Mouse (Mus musculus) erythroblast, adult 5-6 weeks (primary cell): ENCODE measurements around the gene Add2. TPM values are rescaled to one million over a fixed set of nuclear protein-coding genes. Genes with fewer than 3 reads are reported as not detected.

Source experiments
- ATAC-seq: replicated peaks from 2 replicates; pipeline ENCODE4 v1.8.0; 2016; ENCODE audit warnings: moderate number of reproducible peaks, mild to moderate bottlenecking, moderate TSS enrichment, inconsistent platforms; ENCODE audit not compliant: poor library complexity, low FRiP score, severe bottlenecking
- total RNA-seq, 2 experiments: library from RNA; stranded (forward) in 1 of 2; stranded (reverse) in 1 of 2; fragments of 150-400 nt in 1 of 2; fragments of 200-764, 138-1000 nt in 1 of 2; gene quantifications; 2 replicates each; pipeline versions ENCODE4 v1.2.3 to v1.2.4; 2015 to 2017; ENCODE audit warnings: low replicate concordance in 2 of 2

The Add2 gene
- total RNA-seq, 2 experiments from 2014 or later = 151 to 256 TPM

GRCm38 (mm10) chr6:86167851-86168250 lies 139.4 kb downstream of the Add2 start:
- ATAC-seq = no peak

- no peak for ATAC-seq
These were observed 140.7 kb downstream of the Add2 start for GRCm38 (mm10) chr6:86169166-86169565.

Other genes with a start within 250 kb of the Add2 start
- gene Nat8f6, start 207.7 kb upstream of the Add2 start, total RNA-seq (2015; ENCODE audit: low replicate concordance) = not detected in 2 replicates
- gene Nat8f6, start 207.7 kb upstream of the Add2 start, total RNA-seq (2017; ENCODE audit: low replicate concordance) = 1.3 TPM in 1 of 2 replicates, not detected in the other
- not detected in 2 replicates for gene Nat8f5, start 207.7 kb upstream of the Add2 start, total RNA-seq (2015; ENCODE audit: low replicate concordance)
- gene Nat8f5, start 207.7 kb upstream of the Add2 start, total RNA-seq (2017; ENCODE audit: low replicate concordance) = not detected in 2 replicates
- gene Nat8, start 196.6 kb upstream of the Add2 start, total RNA-seq (2015; ENCODE audit: low replicate concordance) = not detected in 2 replicates
- not detected in 2 replicates for gene Nat8, start 196.6 kb upstream of the Add2 start, total RNA-seq (2017; ENCODE audit: low replicate concordance)
- gene Nat8f2, start 159.5 kb upstream of the Add2 start, total RNA-seq (2015; ENCODE audit: low replicate concordance) = not detected in 2 replicates
- gene Nat8f2, start 159.5 kb upstream of the Add2 start, total RNA-seq (2017; ENCODE audit: low replicate concordance) = not detected in 2 replicates
- gene Nat8f4, start 123.8 kb upstream of the Add2 start, total RNA-seq (2015; ENCODE audit: low replicate concordance) = not detected in 2 replicates
- gene Nat8f4, start 123.8 kb upstream of the Add2 start, total RNA-seq (2017; ENCODE audit: low replicate concordance) = 0.56 TPM in 1 of 2 replicates, not detected in the other
- gene Tprkb, start 116.8 kb upstream of the Add2 start, total RNA-seq (2015; ENCODE audit: low replicate concordance) = 7.3 and 10.4 TPM in 2 replicates
- gene Tprkb, start 116.8 kb upstream of the Add2 start, total RNA-seq (2017; ENCODE audit: low replicate concordance) = 4.3 and 11.9 TPM in 2 replicates
- not detected in 2 replicates for gene Nat8f1, start 113.0 kb upstream of the Add2 start, total RNA-seq (2015; ENCODE audit: low replicate concordance)
- 0.42 and 4.8 TPM in 2 replicates for gene Nat8f1, start 113.0 kb upstream of the Add2 start, total RNA-seq (2017; ENCODE audit: low replicate concordance)
- gene Dusp11, start 67.0 kb upstream of the Add2 start, total RNA-seq (2015; ENCODE audit: low replicate concordance) = 64.8 and 77.0 TPM in 2 replicates
- 34.7 and 35.2 TPM in 2 replicates for gene Dusp11, start 67.0 kb upstream of the Add2 start, total RNA-seq (2017; ENCODE audit: low replicate concordance)
- not detected in 2 replicates for gene Figla, start 12.5 kb upstream of the Add2 start, total RNA-seq (2015; ENCODE audit: low replicate concordance)
- not detected in 2 replicates for gene Figla, start 12.5 kb upstream of the Add2 start, total RNA-seq (2017; ENCODE audit: low replicate concordance)
- gene Tgfa, start 166.5 kb downstream of the Add2 start, total RNA-seq (2015; ENCODE audit: low replicate concordance) = not detected in 2 replicates
- not detected in 2 replicates for gene Tgfa, start 166.5 kb downstream of the Add2 start, total RNA-seq (2017; ENCODE audit: low replicate concordance)